Mouse (Mus musculus) B cell, adult 2 months (primary cell): ENCODE data around the gene Rbm7.
"Not testable (repeated sequence)": the region's sequence is repeated elsewhere in the genome, so short reads cannot be mapped to it uniquely, and the experiment has no call there.

Experiments used
- DNase-seq, 2 experiments: peaks; one replicate each; pipeline ENCODE4 v3.0.0; 2022

Rbm7 gene

GRCm38 (mm10) chr9:48479838-48480410, 15.2 kb downstream of the Rbm7 start:
- no peak for DNase-seq

- DNase-seq: no peak
Observed at GRCm38 (mm10) chr9:48478808-48479207, 16.3 kb downstream of the Rbm7 start.

GRCm38 (mm10) chr9:48476236-48477165, 18.6 kb downstream of the Rbm7 start:
- DNase-seq: no peak

GRCm38 (mm10) chr9:48474367-48474766, 20.7 kb downstream of the Rbm7 start:
- no peak for DNase-seq

GRCm38 (mm10) chr9:48473131-48473530, 22.0 kb downstream of the Rbm7 start:
- DNase-seq: no peak

- DNase-seq: no peak
Observed at GRCm38 (mm10) chr9:48472441-48473025, 22.6 kb downstream of the Rbm7 start.

GRCm38 (mm10) chr9:48467471-48467870, 27.6 kb downstream of the Rbm7 start:
- not testable (repeated sequence) for DNase-seq

GRCm38 (mm10) chr9:48466804-48467203, 28.3 kb downstream of the Rbm7 start:
- DNase-seq: peak; percentile 85 to 86

GRCm38 (mm10) chr9:48465671-48466070, 29.4 kb downstream of the Rbm7 start:
- peak; percentile 31 to 35 for DNase-seq

GRCm38 (mm10) chr9:48461545-48461944, 33.6 kb downstream of the Rbm7 start:
- DNase-seq: peak; percentile 65 to 72

GRCm38 (mm10) chr9:48460720-48461119, 34.4 kb downstream of the Rbm7 start:
- DNase-seq: no peak

GRCm38 (mm10) chr9:48459391-48459790, 35.7 kb downstream of the Rbm7 start:
- no peak for DNase-seq

GRCm38 (mm10) chr9:48458879-48459278, 36.2 kb downstream of the Rbm7 start:
- peak; percentile 39 to 47 for DNase-seq

- DNase-seq: no peak
Observed at GRCm38 (mm10) chr9:48455961-48456360, 39.1 kb downstream of the Rbm7 start.

GRCm38 (mm10) chr9:48450066-48450465, 45.0 kb downstream of the Rbm7 start:
- DNase-seq: no peak

- peak; percentile 62 to 64 for DNase-seq
Observed at GRCm38 (mm10) chr9:48447783-48448209, 47.3 kb downstream of the Rbm7 start.

- DNase-seq: peak; percentile 47 to 51
Observed at GRCm38 (mm10) chr9:48444821-48445220, 50.3 kb downstream of the Rbm7 start.

GRCm38 (mm10) chr9:48443873-48444272, 51.2 kb downstream of the Rbm7 start:
- peak; percentile 47 to 57 for DNase-seq
